Mouse (Mus musculus) ES-E14 (cell line): Measurements from ENCODE around the gene Rpl10a. TPM values are rescaled to one million over a fixed set of nuclear protein-coding genes. Genes with fewer than 3 reads are reported as not detected.

Experiments used
- DNase-seq: peaks from one replicate; pipeline ENCODE4 v3.0.0-alpha.2; 2013; ENCODE audit warnings: low read depth, low spot score
- H3K27ac ChIP-seq: 2 replicates; pipeline ENCODE4 v1.5.1; 2012; ENCODE audit warnings: low read depth, mild to moderate bottlenecking, low read length, moderate library complexity, mixed read lengths; ENCODE audit not compliant: poor library complexity, insufficient read depth, severe bottlenecking
- H3K36me3 ChIP-seq: 2 replicates; pipeline ENCODE4 v1.6.1; 2012; ENCODE audit warnings: mild to moderate bottlenecking, low read length, moderate library complexity, mixed read lengths; ENCODE audit not compliant: control insufficient read depth, poor library complexity, insufficient read depth, severe bottlenecking
- H3K4me1 ChIP-seq, 2 experiments: fragments of 150-350 bp in 1 of 2; sonication (generic) in 1 of 2; 2 replicates each; pipeline ENCODE4 v1.6.1; 2012; ENCODE audit warnings: low read length in 2 of 2, mild to moderate bottlenecking in 1 of 2, mixed read lengths in 1 of 2; ENCODE audit not compliant: control insufficient read depth in 2 of 2, insufficient read depth in 2 of 2, poor library complexity in 1 of 2
- H3K4me3 ChIP-seq, 2 experiments: fragments of 150-350 bp in 1 of 2; sonication (generic) in 1 of 2; 2 replicates each; pipeline ENCODE4 v1.5.1; 2012; ENCODE audit warnings: low read length in 2 of 2, low read depth in 1 of 2, mild to moderate bottlenecking in 1 of 2, mixed read lengths in 1 of 2; ENCODE audit not compliant: insufficient read depth in 1 of 2, poor library complexity in 1 of 2, severe bottlenecking in 1 of 2
- H3K9ac ChIP-seq: 2 replicates; pipeline ENCODE4 v1.6.1; 2012; ENCODE audit warnings: low read depth, mild to moderate bottlenecking, low read length, mixed read lengths; ENCODE audit not compliant: poor library complexity, insufficient read depth, severe bottlenecking
- H3K9me3 ChIP-seq: fragments of 150-350 bp; sonication (generic); 2 replicates; pipeline ENCODE4 v1.6.1; 2012; ENCODE audit warnings: low read depth, mild to moderate bottlenecking, low read length; ENCODE audit not compliant: control insufficient read depth, insufficient read depth
- CHD2 ChIP-seq: IDR thresholded peaks from 2 replicates; pipeline ENCODE4 v1.6.1; 2014; ENCODE audit warnings: mild to moderate bottlenecking, low read depth, low read length, inconsistent platforms
- HCFC1 ChIP-seq: IDR thresholded peaks from 2 replicates; pipeline ENCODE4 v1.6.1; 2012; ENCODE audit warnings: low read length, inconsistent platforms, borderline replicate concordance; ENCODE audit not compliant: insufficient read depth
- MAFK ChIP-seq: IDR thresholded peaks from 2 replicates; pipeline ENCODE4 v1.6.1; 2014; ENCODE audit warnings: mild to moderate bottlenecking, low read depth, low read length, inconsistent platforms; ENCODE audit not compliant: insufficient read depth
- ZC3H11A ChIP-seq: IDR thresholded peaks from 2 replicates; pipeline ENCODE4 v1.6.1; 2012; ENCODE audit warnings: low read depth, mild to moderate bottlenecking, inconsistent platforms, low read length, borderline replicate concordance
- ZNF384 ChIP-seq: IDR thresholded peaks from 2 replicates; pipeline ENCODE4 v1.6.1; 2012; ENCODE audit warnings: low read depth, low read length, inconsistent platforms
- in situ Hi-C, 2 experiments: fragments of 600-800 bp; cut with MboI; formaldehyde crosslinking; loops; one replicate each; pipeline ENCODE4 v1.15.1; 2025; ENCODE audit warnings: low sequenced_read_pairs in 2 of 2, inconsistent platforms in 1 of 2; ENCODE audit not compliant: unreplicated experiment in 2 of 2
- total RNA-seq: library from RNA; depleted of rRNA; stranded (reverse); fragments of 300-350 nt; gene quantifications from 2 replicates; pipeline ENCODE4 v1.2.3, GENCODE M21; 2012

The Rpl10a gene
- total RNA-seq, 1 experiment, result 2,234 TPM

GRCm38 (mm10) chr17:28362653-28363292 is 34.5 kb downstream of the Rpl10a start:
- H3K27ac ChIP-seq, result no peak overlapping the region
- H3K36me3 ChIP-seq, result no peaks in the 10 kb centered on the region
- in situ Hi-C loops, result no loop called here
- H3K4me1 ChIP-seq, result peaks cover 0 to 23% of the 10 kb centered on the region in 2 experiments; a peak in 3 of 4 replicates
- H3K9ac ChIP-seq, result peak overlapping the region; percentile 22; the same call in 1 of the 2 replicates
- H3K9me3 ChIP-seq, result no peaks in the 10 kb centered on the region
- TF ChIP-seq ZC3H11A (no peak), MAFK (no peak), ZNF384 (no peak), CHD2 (no peak), HCFC1 (no peak)
- DNase-seq, result no peak
- peak overlapping the region; percentile 10 to 56 for H3K4me3 ChIP-seq

- Histone ChIP-seq H3K27ac (no peak overlapping the region), H3K4me1 (peaks cover 0 to 21% of the 10 kb centered on the region in 2 experiments; a peak in 3 of 4 replicates)
Observed at GRCm38 (mm10) chr17:28363507-28363906, 35.2 kb downstream of the Rpl10a start.

GRCm38 (mm10) chr17:28365122-28365521 is 36.9 kb downstream of the Rpl10a start, which contains the start of gene Tulp1:
Gene Tulp1 (minus strand): TSS chr17:28365222.
- TF ChIP-seq HCFC1 (no peak), ZC3H11A (no peak), ZNF384 (no peak), CHD2 (no peak), MAFK (no peak)
- no peak within 1 kb of the TSS for H3K27ac ChIP-seq

More at GRCm38 (mm10) chr17:28363507-28363906, 35.2 kb downstream of the Rpl10a start:
- DNase-seq, result no peak
- H3K4me3 ChIP-seq, result peak overlapping the region; percentile 55 to 62; a peak in 3 of 4 replicates
- H3K9ac ChIP-seq, result no peak overlapping the region
- H3K9me3 ChIP-seq, result no peaks in the 10 kb centered on the region
- in situ Hi-C loops, result no loop called here
- TF ChIP-seq HCFC1 (no peak), ZNF384 (no peak), ZC3H11A (no peak), MAFK (no peak), CHD2 (no peak)
- no peaks in the 10 kb centered on the region for H3K36me3 ChIP-seq

GRCm38 (mm10) chr17:28368449-28368848 is 40.2 kb downstream of the Rpl10a start:
- no peak overlapping the region for H3K27ac ChIP-seq
- H3K36me3 ChIP-seq, result no peaks in the 10 kb centered on the region
- no peak overlapping the region for H3K9ac ChIP-seq
- in situ Hi-C loops, result no loop called here
- DNase-seq, result peak; percentile 91
- TF ChIP-seq HCFC1 (no peak), ZC3H11A (no peak), ZNF384 (0 out of 2 replicates have a peak, but pooled peaks have one; percentile 13), MAFK (no peak), CHD2 (no peak)
- H3K9me3 ChIP-seq, result no peaks in the 10 kb centered on the region
- no peak overlapping the region for H3K4me3 ChIP-seq
- H3K4me1 ChIP-seq, result peaks cover 0 to 10% of the 10 kb centered on the region in 2 experiments; a peak in 2 of 4 replicates

More at GRCm38 (mm10) chr17:28365122-28365521, 36.9 kb downstream of the Rpl10a start, which contains the start of gene Tulp1:
- H3K9ac ChIP-seq, result peak within 1 kb of the TSS; percentile 41
- peaks cover 0 to 19% of the 10 kb centered on the region in 2 experiments; a peak in 3 of 4 replicates for H3K4me1 ChIP-seq
- no peak for DNase-seq
- H3K9me3 ChIP-seq, result no peaks in the 10 kb centered on the region
- in situ Hi-C loops, result no loop called here
- no peaks in the 10 kb centered on the region for H3K36me3 ChIP-seq
- H3K4me3 ChIP-seq, result peak within 1 kb of the TSS; percentile 55 to 62
